Mouse (Mus musculus): ENCODE data around the gene Acp2. TPM values are rescaled to one million over a fixed set of nuclear protein-coding genes. Genes with fewer than 3 reads are reported as not detected.

Acp2 gene
- polyA plus RNA-seq, 1 experiment from 2014 or later, result 21.9 TPM

GRCm38 (mm10) chr2:91257126-91257980 lies 54.7 kb downstream of the Acp2 start:
- peak overlapping the region; percentile 65 to 71 for H3K4me3 ChIP-seq (ENCODE audit: control insufficient read depth in 1 of 2, insufficient read depth in 1 of 2, low read depth in 1 of 2, low read length in 2 of 2)
- H3K27ac ChIP-seq (replicated peaks in 1 of 2; ENCODE audit: control insufficient read depth in 1 of 2, insufficient read depth in 1 of 2, low read depth in 2 of 2, low read length in 2 of 2), result peak overlapping the region; percentile 42 to 70
- 2% methylated on average over 22 of the region's 22 CpGs for WGBS
- H3K4me2 ChIP-seq (ENCODE audit: low read length), result peak overlapping the region; percentile 75
- no peaks in the 10 kb centered on the region for H3K9me3 ChIP-seq (ENCODE audit: control insufficient read depth, low read length)
- H3K9ac ChIP-seq (ENCODE audit: low read length), result peak overlapping the region; percentile 78
- H3K4me1 ChIP-seq (ENCODE audit: control insufficient read depth in 2 of 2, insufficient read depth in 2 of 2, low read length in 2 of 2), result peaks cover 25 to 35% of the 10 kb centered on the region in 2 experiments
- ATAC-seq (ENCODE audit: insufficient number of reproducible peaks, insufficient read depth, low FRiP score, low read depth), result peak; percentile 22; the same call in 1 of the 2 replicates
- peaks cover 19% of the 10 kb centered on the region for H3K36me3 ChIP-seq (ENCODE audit: control insufficient read depth, insufficient read depth, low read length)
- H3K27me3 ChIP-seq (ENCODE audit: control insufficient read depth, insufficient read depth, low read length), result peaks cover 10% of the 10 kb centered on the region

- Histone ChIP-seq H3K4me1 (ENCODE audit: control insufficient read depth in 2 of 2, insufficient read depth in 2 of 2, low read length in 2 of 2) (peaks cover 25 to 28% of the 10 kb centered on the region in 2 experiments), H3K9me3 (ENCODE audit: control insufficient read depth, low read length) (no peaks in the 10 kb centered on the region)
- no peak for ATAC-seq (ENCODE audit: insufficient number of reproducible peaks, insufficient read depth, low FRiP score, low read depth)
Measured at GRCm38 (mm10) chr2:91258054-91258453, 55.4 kb downstream of the Acp2 start.

GRCm38 (mm10) chr2:91258830-91259229 lies 56.1 kb downstream of the Acp2 start:
- no peak overlapping the region for H3K4me3 ChIP-seq (ENCODE audit: control insufficient read depth in 1 of 2, insufficient read depth in 1 of 2, low read depth in 1 of 2, low read length in 2 of 2)
- peaks cover 33% of the 10 kb centered on the region for H3K36me3 ChIP-seq (ENCODE audit: control insufficient read depth, insufficient read depth, low read length)
- WGBS, result 30% methylated on average over 1 of the region's 1 CpGs
- H3K27me3 ChIP-seq (ENCODE audit: control insufficient read depth, insufficient read depth, low read length), result peaks cover 10% of the 10 kb centered on the region
- peak overlapping the region; percentile 75; the same call in 1 of the 2 replicates for H3K4me2 ChIP-seq (ENCODE audit: low read length)
- H3K9ac ChIP-seq (ENCODE audit: low read length), result peak overlapping the region; percentile 17; the same call in 1 of the 2 replicates
- no peaks in the 10 kb centered on the region for H3K9me3 ChIP-seq (ENCODE audit: control insufficient read depth, low read length)
- peaks cover 25 to 28% of the 10 kb centered on the region in 2 experiments for H3K4me1 ChIP-seq (ENCODE audit: control insufficient read depth in 2 of 2, insufficient read depth in 2 of 2, low read length in 2 of 2)
- no peak overlapping the region for H3K27ac ChIP-seq (replicated peaks in 1 of 2; ENCODE audit: control insufficient read depth in 1 of 2, insufficient read depth in 1 of 2, low read depth in 2 of 2, low read length in 2 of 2)
- no peak for ATAC-seq (ENCODE audit: insufficient number of reproducible peaks, insufficient read depth, low FRiP score, low read depth)

More at GRCm38 (mm10) chr2:91258054-91258453, 55.4 kb downstream of the Acp2 start:
- H3K27me3 ChIP-seq (ENCODE audit: control insufficient read depth, insufficient read depth, low read length), result peaks cover 10% of the 10 kb centered on the region
- peak overlapping the region in 1 of 2 experiments; percentile 71; a peak in 3 of 4 replicates for H3K4me3 ChIP-seq (ENCODE audit: control insufficient read depth in 1 of 2, insufficient read depth in 1 of 2, low read depth in 1 of 2, low read length in 2 of 2)
- peak overlapping the region; percentile 75 for H3K4me2 ChIP-seq (ENCODE audit: low read length)
- H3K36me3 ChIP-seq (ENCODE audit: control insufficient read depth, insufficient read depth, low read length), result peaks cover 26% of the 10 kb centered on the region
- 74% methylated on average over 5 of the region's 5 CpGs for WGBS
- peak overlapping the region in 1 of 2 experiments; percentile 70; a peak in 2 of 4 replicates for H3K27ac ChIP-seq (replicated peaks in 1 of 2; ENCODE audit: control insufficient read depth in 1 of 2, insufficient read depth in 1 of 2, low read depth in 2 of 2, low read length in 2 of 2)
- peak overlapping the region; percentile 78 for H3K9ac ChIP-seq (ENCODE audit: low read length)

GRCm38 (mm10) chr2:91259493-91259892 lies 56.8 kb downstream of the Acp2 start:
- Histone ChIP-seq H3K4me1 (ENCODE audit: control insufficient read depth in 2 of 2, insufficient read depth in 2 of 2, low read length in 2 of 2) (peaks cover 26 to 33% of the 10 kb centered on the region in 2 experiments), H3K27me3 (ENCODE audit: control insufficient read depth, insufficient read depth, low read length) (peaks cover 4% of the 10 kb centered on the region), H3K9ac (ENCODE audit: low read length) (peak overlapping the region; percentile 36; the same call in 1 of the 2 replicates), H3K4me3 (ENCODE audit: control insufficient read depth in 1 of 2, insufficient read depth in 1 of 2, low read depth in 1 of 2, low read length in 2 of 2) (no peak overlapping the region), H3K36me3 (ENCODE audit: control insufficient read depth, insufficient read depth, low read length) (peaks cover 39% of the 10 kb centered on the region), H3K27ac (replicated peaks in 1 of 2; ENCODE audit: control insufficient read depth in 1 of 2, insufficient read depth in 1 of 2, low read depth in 2 of 2, low read length in 2 of 2) (peak overlapping the region; percentile 35 to 72; a peak in 3 of 4 replicates), H3K4me2 (ENCODE audit: low read length) (peak overlapping the region; percentile 24; the same call in 1 of the 2 replicates), H3K9me3 (ENCODE audit: control insufficient read depth, low read length) (no peaks in the 10 kb centered on the region)
- no peak for ATAC-seq (ENCODE audit: insufficient number of reproducible peaks, insufficient read depth, low FRiP score, low read depth)
- WGBS, result 48% methylated on average over 1 of the region's 1 CpGs

Other genes with a start within 250 kb of the Acp2 start
- 29.8 and 31.0 TPM in 2 replicates for gene Rapsn, start 167.3 kb upstream of the Acp2 start, polyA plus RNA-seq (2014; fragmentation: Nextera tagmentation; extraction: Ambion mirVana)
- gene Psmc3, start 148.9 kb upstream of the Acp2 start, polyA plus RNA-seq (2014; fragmentation: Nextera tagmentation; extraction: Ambion mirVana), result 275 and 293 TPM in 2 replicates
- gene Slc39a13, start 132.5 kb upstream of the Acp2 start, polyA plus RNA-seq (2014; fragmentation: Nextera tagmentation; extraction: Ambion mirVana), result 50.6 and 52.0 TPM in 2 replicates
- 4.8 and 5.1 TPM in 2 replicates for gene Spi1, start 120.5 kb upstream of the Acp2 start, polyA plus RNA-seq (2014; fragmentation: Nextera tagmentation; extraction: Ambion mirVana)
- gene Mybpc3, start 84.7 kb upstream of the Acp2 start, polyA plus RNA-seq (2014; fragmentation: Nextera tagmentation; extraction: Ambion mirVana), result 789 and 806 TPM in 2 replicates
- gene Madd, start 19.0 kb upstream of the Acp2 start, polyA plus RNA-seq (2014; fragmentation: Nextera tagmentation; extraction: Ambion mirVana), result 5.2 and 5.3 TPM in 2 replicates
- 2.2 and 2.6 TPM in 2 replicates for gene Nr1h3, start 51 bp upstream of the Acp2 start, polyA plus RNA-seq (2014; fragmentation: Nextera tagmentation; extraction: Ambion mirVana)
- gene Ddb2, start 34.1 kb downstream of the Acp2 start, polyA plus RNA-seq (2014; fragmentation: Nextera tagmentation; extraction: Ambion mirVana), result 7.0 and 8.3 TPM in 2 replicates
- gene Pacsin3, start 53.1 kb downstream of the Acp2 start, polyA plus RNA-seq (2014; fragmentation: Nextera tagmentation; extraction: Ambion mirVana), result 38.2 and 39.6 TPM in 2 replicates
- 59.2 and 65.8 TPM in 2 replicates for gene Arfgap2, start 62.1 kb downstream of the Acp2 start, polyA plus RNA-seq (2014; fragmentation: Nextera tagmentation; extraction: Ambion mirVana)
- gene 1110051M20Rik, start 241.8 kb downstream of the Acp2 start, polyA plus RNA-seq (2014; fragmentation: Nextera tagmentation; extraction: Ambion mirVana), result 42.1 and 46.3 TPM in 2 replicates

Data from heart, embryonic 14.5 days (tissue).